Mouse (Mus musculus) ES-Bruce4 (cell line): ENCODE data around the gene Adipoq.

ENCODE experiments used
- CTCF ChIP-seq: IDR thresholded peaks from one replicate; pipeline ENCODE4 v1.8.1; 2011; ENCODE audit warnings: low read depth, low read length
- EP300 ChIP-seq: IDR thresholded peaks from 2 replicates; pipeline ENCODE4 v1.6.1; 2011; ENCODE audit warnings: low read depth, low read length; ENCODE audit not compliant: insufficient read depth

DNA sequence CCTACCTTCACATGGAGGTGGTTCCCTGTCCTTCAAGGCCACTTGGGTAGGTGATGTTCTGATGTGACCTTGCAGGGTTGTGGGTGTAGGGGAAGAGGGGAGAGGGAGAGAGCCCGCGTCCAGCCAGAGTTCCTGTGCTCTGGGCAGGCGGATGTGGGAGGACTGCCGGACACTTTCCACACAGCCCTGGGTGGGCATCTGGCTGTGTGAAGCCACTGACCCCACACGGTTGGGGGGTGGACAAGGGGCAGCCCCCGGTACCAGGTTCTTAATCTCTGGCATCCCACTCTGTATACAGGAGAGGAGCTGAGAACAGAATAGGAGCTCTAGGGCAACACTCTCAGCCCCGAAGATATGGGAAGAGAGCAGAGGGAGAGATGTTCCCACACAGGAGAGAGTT, 12.0 kb downstream of the Adipoq start:
- TF ChIP-seq EP300 (no peak), CTCF (no peak)
